Mouse (Mus musculus) forebrain, embryonic 11.5 days (tissue): ENCODE data around the gene Dusp5. TPM values are rescaled to one million over a fixed set of nuclear protein-coding genes. Genes with fewer than 3 reads are reported as not detected.

Experiments
- ATAC-seq: fragments of 200-750 bp; cut with Nextera tagmentation; replicated peaks from 2 replicates; pipeline ENCODE4 v1.8.0; 2017; ENCODE audit warnings: moderate TSS enrichment; ENCODE audit not compliant: low FRiP score
- DNase-seq: peaks from one replicate; pipeline ENCODE4 v3.0.0-alpha.2; 2017; ENCODE audit warnings: low spot score
- H3K27ac ChIP-seq: fragments of 300-500 bp; sonication (generic); 2 replicates; pipeline ENCODE4 v1.5.1; 2014; ENCODE audit warnings: low read depth, low read length
- H3K27me3 ChIP-seq: fragments of 300-500 bp; sonication (generic); 2 replicates; pipeline ENCODE4 v1.6.1; 2014; ENCODE audit warnings: mild to moderate bottlenecking, low read length, mixed read lengths; ENCODE audit not compliant: control insufficient read depth, insufficient read depth
- H3K36me3 ChIP-seq: fragments of 300-500 bp; sonication (generic); 2 replicates; pipeline ENCODE4 v1.6.1; 2014; ENCODE audit warnings: mild to moderate bottlenecking, low read length, moderate library complexity, mixed read lengths; ENCODE audit not compliant: control insufficient read depth, insufficient read depth
- H3K4me1 ChIP-seq: fragments of 300-500 bp; sonication (generic); replicated peaks from 2 replicates; pipeline ENCODE4 v1.6.1; 2014; ENCODE audit warnings: low read length, mixed read lengths; ENCODE audit not compliant: control insufficient read depth, insufficient read depth
- H3K4me2 ChIP-seq: fragments of 300-500 bp; sonication (generic); 2 replicates; pipeline ENCODE4 v1.6.1; 2014; ENCODE audit warnings: low read depth, mild to moderate bottlenecking, low read length, moderate library complexity, mixed read lengths; ENCODE audit not compliant: severe bottlenecking
- H3K4me3 ChIP-seq: fragments of 300-500 bp; sonication (generic); 2 replicates; pipeline ENCODE4 v1.5.1; 2014; ENCODE audit warnings: low read depth, low read length
- H3K9ac ChIP-seq: fragments of 300-500 bp; sonication (generic); 2 replicates; pipeline ENCODE4 v1.6.1; 2014; ENCODE audit warnings: low read length
- H3K9me3 ChIP-seq: fragments of 300-500 bp; sonication (generic); 2 replicates; pipeline ENCODE4 v1.6.1; 2016; ENCODE audit warnings: low read length, mixed read lengths; ENCODE audit not compliant: control insufficient read depth
- WGBS: fragments of 180-500 bp; shearing (Covaris S2); extraction: QIAGEN DNeasy Blood & Tissue Kit; methylation state at CpG from one replicate; pipeline ENCODE4 v1.1.7; 2014; 5-methylcytosine and 5-hydroxymethylcytosine counted together
- polyA plus RNA-seq: library from polyadenylated mRNA; unstranded; fragments of >200 nt; fragmentation: Nextera tagmentation; extraction: Ambion mirVana; gene quantifications from 2 replicates; pipeline ENCODE4 v1.2.1, GENCODE M21; 2014

Dusp5 gene
- polyA plus RNA-seq, 1 experiment from 2014 or later = 4.4 TPM

DNA sequence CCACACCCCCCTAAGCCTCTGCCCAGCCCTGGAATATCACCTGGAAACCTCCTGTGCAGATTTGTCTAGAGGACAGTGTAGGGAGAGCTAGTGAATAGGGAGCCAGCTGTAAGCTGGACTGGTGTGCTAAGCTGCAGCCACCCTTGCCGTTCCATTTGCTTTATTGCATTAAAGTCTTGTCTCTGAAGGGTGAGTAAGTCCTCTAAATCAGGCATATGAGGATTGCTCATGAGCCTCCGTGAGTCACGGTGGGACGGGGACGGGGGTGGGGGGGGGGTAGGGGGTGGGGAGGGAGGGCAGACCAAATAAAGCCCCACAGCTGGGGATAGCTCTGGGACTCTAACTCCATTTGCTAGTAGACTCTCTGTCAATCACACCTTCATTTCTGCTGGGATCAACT is 14.7 kb downstream of the Dusp5 start:
- no peaks in the 10 kb centered on the region for H3K27me3 ChIP-seq
- no peaks in the 10 kb centered on the region for H3K36me3 ChIP-seq
- H3K9ac ChIP-seq = no peak overlapping the region
- no peak overlapping the region for H3K4me3 ChIP-seq
- no peak for ATAC-seq
- H3K9me3 ChIP-seq = no peaks in the 10 kb centered on the region
- no peak overlapping the region for H3K4me2 ChIP-seq
- DNase-seq = no peak
- H3K4me1 ChIP-seq = peaks cover 3% of the 10 kb centered on the region; the same call in 1 of the 2 replicates
- 61% methylated on average over 5 of the region's 5 CpGs for WGBS
- H3K27ac ChIP-seq = no peak overlapping the region

DNA sequence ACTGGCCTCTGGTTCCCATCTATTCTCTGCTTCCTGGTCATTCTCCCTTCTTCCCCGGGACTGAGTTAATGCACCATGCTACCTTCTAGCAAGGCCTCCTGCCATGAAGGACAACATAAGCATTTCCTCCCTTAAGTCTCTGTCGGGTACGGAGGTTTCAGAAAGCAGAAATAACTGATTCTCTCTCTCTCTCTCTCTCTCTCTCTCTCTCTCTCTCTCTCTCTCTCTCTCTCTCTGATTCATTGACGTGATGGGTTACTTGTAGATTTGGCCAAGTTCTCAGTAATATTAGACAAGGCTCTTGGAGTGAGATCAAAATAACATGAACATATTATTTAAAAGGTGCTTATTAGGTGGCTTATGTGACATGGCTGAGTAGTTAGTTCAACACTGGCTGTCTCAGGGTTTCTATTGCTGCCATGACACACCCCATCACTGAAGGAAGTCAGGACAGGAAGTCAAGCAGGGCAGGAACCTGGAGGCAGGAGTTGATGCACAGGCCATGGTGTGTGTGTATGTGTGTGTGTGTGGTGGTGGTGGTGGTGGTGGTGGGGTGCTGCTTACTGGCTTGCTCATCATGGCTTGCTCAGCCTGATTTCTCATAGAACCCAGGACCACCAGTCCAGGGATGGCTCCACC is 16.1 kb downstream of the Dusp5 start:
- H3K9ac ChIP-seq = no peak overlapping the region
- no peaks in the 10 kb centered on the region for H3K9me3 ChIP-seq
- ATAC-seq = no peak
- H3K36me3 ChIP-seq = no peaks in the 10 kb centered on the region
- H3K4me3 ChIP-seq = no peak overlapping the region
- H3K4me1 ChIP-seq = peaks cover 3% of the 10 kb centered on the region; the same call in 1 of the 2 replicates
- no peak overlapping the region for H3K4me2 ChIP-seq
- no peaks in the 10 kb centered on the region for H3K27me3 ChIP-seq
- WGBS = 71% methylated on average over 4 of the region's 4 CpGs
- H3K27ac ChIP-seq = no peak overlapping the region
- no peak for DNase-seq

- peaks cover 3% of the 10 kb centered on the region; the same call in 1 of the 2 replicates for H3K4me1 ChIP-seq
Observed at GRCm38 (mm10) chr19:53547597-53547996, 18.7 kb downstream of the Dusp5 start.

GRCm38 (mm10) chr19:53550972-53551371 is 22.1 kb downstream of the Dusp5 start:
- H3K9me3 ChIP-seq = no peaks in the 10 kb centered on the region
- H3K36me3 ChIP-seq = no peaks in the 10 kb centered on the region
- no peak overlapping the region for H3K9ac ChIP-seq
- H3K4me3 ChIP-seq = no peak overlapping the region
- no peaks in the 10 kb centered on the region for H3K27me3 ChIP-seq
- H3K27ac ChIP-seq = no peak overlapping the region
- no peak overlapping the region for H3K4me2 ChIP-seq
- DNase-seq (no peak), ATAC-seq (no peak)
- 82% methylated on average over 12 of the region's 12 CpGs for WGBS
- peaks cover 3% of the 10 kb centered on the region; the same call in 1 of the 2 replicates for H3K4me1 ChIP-seq

More at GRCm38 (mm10) chr19:53547597-53547996, 18.7 kb downstream of the Dusp5 start:
- no peak overlapping the region for H3K4me2 ChIP-seq
- H3K9me3 ChIP-seq = no peaks in the 10 kb centered on the region
- no peaks in the 10 kb centered on the region for H3K27me3 ChIP-seq
- H3K4me3 ChIP-seq = no peak overlapping the region
- no peaks in the 10 kb centered on the region for H3K36me3 ChIP-seq
- no peak overlapping the region for H3K27ac ChIP-seq
- 0 out of 2 replicates have a peak overlapping the region, but pooled peaks have one; percentile 0 for H3K9ac ChIP-seq
- ATAC-seq (peak; percentile 44; the same call in 1 of the 2 replicates), DNase-seq (no peak)
- WGBS = 26% methylated on average over 8 of the region's 8 CpGs

- no peaks in the 10 kb centered on the region for H3K36me3 ChIP-seq
- no peak overlapping the region for H3K27ac ChIP-seq
- no peak overlapping the region for H3K4me2 ChIP-seq
- H3K4me1 ChIP-seq = peaks cover 5% of the 10 kb centered on the region; the same call in 1 of the 2 replicates
- WGBS = 46% methylated on average over 10 of the region's 10 CpGs
- ATAC-seq (no peak), DNase-seq (no peak)
- no peak overlapping the region for H3K4me3 ChIP-seq
- H3K27me3 ChIP-seq = no peaks in the 10 kb centered on the region
- H3K9ac ChIP-seq = no peak overlapping the region
- no peaks in the 10 kb centered on the region for H3K9me3 ChIP-seq
Observed at GRCm38 (mm10) chr19:53552216-53552786, 23.4 kb downstream of the Dusp5 start.

DNA sequence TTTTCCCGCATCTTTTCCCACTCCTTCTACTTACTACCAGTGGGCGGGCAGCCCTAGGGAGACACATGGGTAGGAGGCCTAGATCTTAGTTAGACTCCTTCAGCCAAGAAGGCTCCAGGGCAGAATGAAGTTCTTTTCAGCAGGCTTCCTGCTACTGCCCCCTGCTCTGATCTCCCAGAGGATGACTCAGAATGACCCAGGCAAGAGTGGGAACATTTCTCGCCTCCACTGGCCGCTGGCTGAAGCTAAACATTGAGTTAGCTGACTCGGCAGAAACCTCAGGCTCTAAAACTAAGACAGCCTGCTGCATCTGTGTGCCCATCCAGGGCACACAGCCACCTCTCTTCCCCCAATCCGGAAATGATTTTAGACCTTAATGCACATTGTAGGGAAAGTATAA is 23.9 kb downstream of the Dusp5 start:
- Histone ChIP-seq H3K4me3 (no peak overlapping the region), H3K9ac (no peak overlapping the region), H3K4me1 (peaks cover 2% of the 10 kb centered on the region; the same call in 1 of the 2 replicates), H3K36me3 (no peaks in the 10 kb centered on the region), H3K27me3 (no peaks in the 10 kb centered on the region), H3K9me3 (no peaks in the 10 kb centered on the region), H3K27ac (no peak overlapping the region), H3K4me2 (no peak overlapping the region)
- ATAC-seq (no peak), DNase-seq (no peak)
- 69% methylated on average over 6 of the region's 6 CpGs for WGBS

- 92% methylated on average over 11 of the region's 11 CpGs for WGBS
Observed at GRCm38 (mm10) chr19:53554402-53554801, 25.5 kb downstream of the Dusp5 start.

GRCm38 (mm10) chr19:53554981-53555616 is 26.2 kb downstream of the Dusp5 start:
- DNase-seq (no peak), ATAC-seq (no peak)
- no peaks in the 10 kb centered on the region for H3K36me3 ChIP-seq
- H3K27ac ChIP-seq = no peak overlapping the region
- 0 out of 2 replicates have a peak, but pooled peaks cover 2% of the 10 kb centered on the region for H3K4me1 ChIP-seq
- no peak overlapping the region for H3K4me3 ChIP-seq
- H3K4me2 ChIP-seq = no peak overlapping the region
- H3K9ac ChIP-seq = no peak overlapping the region
- no peaks in the 10 kb centered on the region for H3K27me3 ChIP-seq
- H3K9me3 ChIP-seq = no peaks in the 10 kb centered on the region
- 86% methylated on average over 5 of the region's 5 CpGs for WGBS

More at GRCm38 (mm10) chr19:53554402-53554801, 25.5 kb downstream of the Dusp5 start:
- no peak for DNase-seq
- Histone ChIP-seq H3K27ac (no peak overlapping the region), H3K4me2 (no peak overlapping the region), H3K4me3 (no peak overlapping the region), H3K4me1 (0 out of 2 replicates have a peak, but pooled peaks cover 2% of the 10 kb centered on the region), H3K36me3 (no peaks in the 10 kb centered on the region), H3K9me3 (no peaks in the 10 kb centered on the region), H3K9ac (no peak overlapping the region), H3K27me3 (no peaks in the 10 kb centered on the region)
- ATAC-seq = no peak
